Mouse (Mus musculus): ENCODE measurements around the gene Krt24.
"Not testable (repeated sequence)": the region's sequence is repeated elsewhere in the genome, so short reads cannot be mapped to it uniquely, and the experiment has no call there.

Gene Krt24

DNA sequence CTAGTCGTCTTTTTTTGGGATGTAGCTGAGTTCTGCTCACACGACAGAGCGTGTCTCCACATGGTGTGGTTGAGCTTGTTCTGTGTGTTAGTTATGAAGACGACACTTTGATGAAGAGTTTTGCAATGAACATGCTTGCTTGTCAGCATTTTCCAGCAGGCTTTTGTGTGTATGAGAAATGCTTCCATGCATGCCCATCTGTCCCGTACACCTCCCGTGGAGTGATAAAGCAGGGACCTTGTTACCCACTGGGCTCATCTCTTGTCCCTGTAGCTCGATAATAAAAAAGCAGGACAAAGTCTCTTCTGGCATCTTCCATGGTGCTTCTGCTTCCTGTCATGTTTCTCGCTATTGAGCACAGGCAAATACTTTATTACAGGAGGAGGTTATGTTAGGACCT is 32.4 kb downstream of the Krt24 start:
- DNase-seq (ENCODE audit: low spot score): no peak

DNA sequence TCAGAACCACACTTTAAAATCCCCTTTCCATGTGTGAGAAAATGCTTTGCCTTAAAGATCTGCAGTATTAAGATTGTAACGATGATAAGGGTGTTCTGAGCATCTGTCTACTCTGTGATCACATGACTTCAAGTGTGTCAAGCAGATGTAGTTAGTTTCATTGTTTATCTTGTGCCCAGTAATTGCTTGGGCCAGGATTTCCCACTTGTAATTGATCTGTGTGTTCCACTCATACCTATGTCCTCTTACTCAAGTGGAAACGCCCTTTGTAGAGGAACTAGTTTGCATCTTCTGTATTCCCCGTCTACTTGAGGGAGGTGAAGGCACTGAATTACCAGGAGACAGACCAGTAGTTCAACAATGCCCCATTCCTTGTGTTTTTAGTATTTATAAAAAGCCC is 34.4 kb downstream of the Krt24 start:
- DNase-seq (ENCODE audit: low spot score): no peak

DNA sequence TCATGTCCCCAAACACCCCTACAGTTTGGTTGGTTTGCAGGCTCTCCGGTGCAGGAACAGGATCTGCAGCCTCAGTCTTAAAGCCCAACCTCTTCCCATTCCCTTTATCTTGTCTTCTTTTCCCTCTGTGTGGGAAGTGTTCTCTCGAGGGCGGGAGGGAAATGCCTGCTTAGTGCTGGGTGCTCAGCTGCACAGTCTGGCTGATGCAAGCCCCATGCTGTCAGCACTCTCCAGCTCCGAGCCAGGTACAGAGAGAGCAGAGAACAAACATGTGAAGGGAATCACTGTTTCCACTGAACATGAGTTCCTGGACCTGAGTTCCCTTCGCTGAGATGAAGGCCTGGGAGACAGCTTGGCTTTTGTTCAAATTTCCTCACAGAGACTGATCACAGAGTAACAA is 34.8 kb downstream of the Krt24 start:
- DNase-seq (ENCODE audit: low spot score): no peak

DNA sequence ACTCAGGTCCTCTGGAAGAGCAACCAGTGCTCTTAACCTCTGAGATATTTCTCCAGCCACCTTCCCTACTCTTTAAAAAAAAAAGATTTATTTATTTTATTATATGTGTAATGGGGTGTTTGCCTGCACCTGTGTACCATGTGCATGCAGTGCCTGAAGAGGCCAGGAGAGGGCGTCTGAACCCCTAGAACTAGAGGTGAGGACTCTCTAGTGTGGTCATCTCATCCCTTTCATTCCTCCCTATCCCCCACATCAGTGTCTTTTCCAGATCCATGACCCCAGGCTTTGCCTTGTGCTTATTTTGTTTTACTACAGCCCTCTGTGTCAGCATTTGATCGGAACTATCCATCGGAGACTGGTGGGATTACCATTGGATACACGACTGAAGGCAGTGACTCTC is 35.9 kb downstream of the Krt24 start:
- no peak for DNase-seq (ENCODE audit: low spot score)

DNA sequence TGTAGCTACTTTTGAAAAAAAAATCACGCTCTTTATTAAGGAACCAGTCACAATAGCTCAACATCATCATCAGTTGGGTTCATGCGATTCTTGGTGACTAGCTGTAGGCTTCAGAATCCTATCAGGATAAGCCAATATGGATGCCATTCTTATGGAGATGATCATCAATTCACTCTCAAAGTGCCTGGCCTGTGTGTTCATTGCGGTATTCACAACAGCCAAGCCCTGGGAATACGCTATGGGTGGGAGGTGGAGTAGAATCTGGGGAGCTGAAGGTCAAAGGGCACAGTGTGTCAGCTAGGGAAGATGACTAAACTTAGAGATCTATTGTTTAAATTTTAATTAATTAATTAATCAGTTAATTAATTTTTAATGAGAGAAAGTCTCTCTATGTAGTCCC is 37.1 kb downstream of the Krt24 start:
- DNase-seq (ENCODE audit: low spot score): no peak

DNA sequence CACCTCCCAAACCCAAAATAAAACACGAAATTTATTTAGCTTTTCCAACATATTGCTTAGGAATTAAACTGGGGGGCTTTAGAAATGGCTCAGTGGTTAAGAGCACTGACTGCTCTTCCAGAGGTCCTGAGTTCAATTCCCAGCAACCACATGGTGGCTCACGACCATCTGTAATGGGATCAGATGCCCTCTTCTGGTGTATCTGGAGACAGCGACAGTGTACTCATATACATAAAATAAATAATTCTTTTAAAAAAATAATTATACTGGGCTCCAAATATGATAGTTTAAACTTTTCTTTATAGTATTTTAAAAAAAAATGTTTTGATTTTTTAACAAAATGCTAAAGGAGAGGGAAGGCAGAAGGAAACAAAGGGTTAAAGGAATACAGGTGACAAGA is 40.5 kb downstream of the Krt24 start:
- not testable (repeated sequence) for DNase-seq (ENCODE audit: low spot score)

DNA sequence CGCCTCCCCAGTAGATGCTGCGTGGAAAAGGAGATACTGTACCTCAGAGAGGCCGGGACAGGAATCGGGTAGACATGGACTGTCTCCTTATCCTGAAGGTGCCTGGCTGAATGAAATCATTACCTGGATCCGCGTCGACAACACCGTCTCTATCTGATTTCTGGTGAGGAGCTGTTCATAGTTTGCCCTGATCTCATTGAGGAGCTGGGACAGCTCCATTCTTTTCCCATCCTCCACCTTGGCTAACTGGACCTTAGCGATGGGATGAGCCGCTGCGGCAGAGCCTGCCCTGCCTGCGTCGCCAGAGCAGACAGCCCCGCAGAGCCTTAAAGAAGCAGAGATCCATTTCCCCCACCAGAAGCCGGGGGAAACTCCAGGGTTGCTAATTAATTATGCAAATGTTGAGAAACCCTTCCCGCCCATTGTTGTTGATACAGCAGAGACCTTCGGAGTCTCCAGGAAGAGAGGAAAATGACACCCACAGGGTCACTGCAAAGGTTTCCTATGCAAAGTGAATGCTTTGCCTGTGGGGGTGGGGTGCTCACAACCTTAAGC is 41.2 kb downstream of the Krt24 start, which contains the start of gene Krt222:
Krt222 (minus strand) TSS at position 266 of the 555 bp plus-strand sequence.
- DNase-seq (ENCODE audit: low spot score): no peak

DNA sequence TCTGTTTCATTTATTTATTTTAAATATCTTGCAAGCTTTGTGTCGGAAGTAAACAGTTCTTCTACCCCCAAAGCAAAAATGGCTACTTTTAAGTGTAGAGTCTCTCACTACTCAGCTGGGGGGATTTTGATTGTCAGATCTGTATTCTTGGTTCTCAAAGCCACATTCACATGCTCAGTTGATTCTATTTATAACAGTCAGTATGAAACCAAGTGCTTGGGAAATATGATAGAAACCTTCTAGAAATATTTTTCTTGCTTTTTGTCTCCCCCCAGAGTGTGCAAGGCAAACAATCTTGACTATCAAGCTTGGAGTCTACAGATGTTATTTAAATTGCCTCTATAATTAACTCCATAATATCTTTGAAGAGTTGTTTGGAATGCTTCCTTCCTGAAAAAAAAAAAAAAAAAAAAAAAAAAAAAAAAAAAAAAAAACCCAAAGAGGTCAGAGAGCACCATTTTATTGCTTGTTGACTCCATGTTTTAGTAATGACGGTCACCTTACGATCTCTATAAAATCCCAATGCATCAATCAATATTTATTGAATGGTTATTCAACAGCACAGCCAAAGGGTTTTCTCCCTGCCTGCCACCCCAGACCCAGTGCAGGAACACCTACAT is 41.8 kb downstream of the Krt24 start:
- no peak for DNase-seq (ENCODE audit: low spot score)

DNA sequence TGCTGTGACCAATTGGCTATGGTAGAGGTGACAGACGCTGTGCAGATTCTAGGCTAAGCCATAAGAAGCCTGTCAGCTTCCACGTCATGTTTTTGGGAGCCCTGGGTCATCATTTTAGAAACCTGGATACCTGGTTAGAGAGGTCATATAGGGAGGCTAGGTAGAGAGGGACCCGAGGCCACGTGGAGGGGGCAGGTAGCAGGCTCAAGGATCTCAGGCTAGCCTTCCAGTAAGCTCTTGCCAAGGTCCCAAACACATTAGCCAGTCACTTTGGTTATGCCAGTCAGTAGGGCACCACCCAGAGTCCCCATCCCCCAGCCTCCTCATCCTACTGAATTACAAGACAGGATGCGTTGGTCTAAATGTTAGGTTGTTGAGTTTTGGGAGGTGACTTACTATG is 43.0 kb downstream of the Krt24 start:
- DNase-seq (ENCODE audit: low spot score): no peak

DNA sequence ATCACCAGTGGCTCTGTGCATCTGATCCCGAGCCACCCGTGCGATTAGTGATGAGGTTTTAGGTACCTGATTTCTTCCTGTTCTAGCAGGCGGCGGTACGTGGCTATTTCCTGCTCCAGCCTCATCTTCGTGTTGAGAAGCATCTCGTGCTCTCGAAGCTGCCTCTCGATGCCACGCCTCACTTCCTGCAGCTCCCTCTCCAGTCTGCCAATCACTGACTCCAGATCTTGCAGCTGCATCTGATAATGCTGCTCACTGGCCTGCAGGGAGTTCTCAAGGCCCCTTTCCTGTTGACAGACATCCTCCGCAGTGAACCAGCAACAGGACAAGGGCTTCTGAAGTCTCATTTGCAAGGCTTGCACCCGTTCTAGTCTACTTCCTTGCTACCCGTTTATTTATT is 46.6 kb downstream of the Krt24 start:
- no peak for DNase-seq (ENCODE audit: low spot score)

DNA sequence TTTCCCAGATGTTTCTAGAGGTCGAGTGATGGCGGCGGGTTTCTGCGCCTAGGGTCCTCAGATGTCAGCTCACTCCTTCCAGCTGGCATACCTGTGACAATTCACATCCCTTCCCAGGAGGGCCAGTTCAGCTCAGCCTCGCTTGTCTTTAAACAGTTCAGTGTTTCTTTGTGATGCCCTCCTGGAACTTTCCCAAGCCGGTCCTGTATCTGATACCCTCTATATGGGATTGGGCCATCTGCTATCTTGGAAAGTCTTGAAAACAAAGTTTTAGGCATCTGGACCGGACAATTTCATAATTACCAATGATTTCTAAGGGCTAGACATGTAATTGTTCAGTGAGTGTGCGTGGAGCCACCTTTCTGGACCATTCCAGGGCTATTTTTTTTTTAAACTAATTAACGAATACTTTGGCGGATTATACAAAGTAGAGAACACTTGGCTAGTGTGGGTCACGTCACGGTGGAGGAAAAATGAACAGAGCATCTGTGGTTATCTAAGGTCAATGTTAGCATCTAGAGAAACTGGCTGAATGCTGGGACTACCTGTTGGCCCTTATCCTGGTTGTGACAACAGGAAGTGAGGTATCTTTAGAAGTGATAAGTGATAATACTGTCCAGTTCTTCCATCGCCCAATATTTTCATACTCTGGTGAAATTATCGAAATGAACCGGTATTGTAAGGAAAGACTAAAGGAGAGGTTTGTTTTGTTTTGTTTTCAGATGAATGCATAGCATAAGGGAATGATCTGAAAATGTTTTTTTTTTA is 53.8 kb downstream of the Krt24 start:
- no peak for DNase-seq (ENCODE audit: low spot score)

DNA sequence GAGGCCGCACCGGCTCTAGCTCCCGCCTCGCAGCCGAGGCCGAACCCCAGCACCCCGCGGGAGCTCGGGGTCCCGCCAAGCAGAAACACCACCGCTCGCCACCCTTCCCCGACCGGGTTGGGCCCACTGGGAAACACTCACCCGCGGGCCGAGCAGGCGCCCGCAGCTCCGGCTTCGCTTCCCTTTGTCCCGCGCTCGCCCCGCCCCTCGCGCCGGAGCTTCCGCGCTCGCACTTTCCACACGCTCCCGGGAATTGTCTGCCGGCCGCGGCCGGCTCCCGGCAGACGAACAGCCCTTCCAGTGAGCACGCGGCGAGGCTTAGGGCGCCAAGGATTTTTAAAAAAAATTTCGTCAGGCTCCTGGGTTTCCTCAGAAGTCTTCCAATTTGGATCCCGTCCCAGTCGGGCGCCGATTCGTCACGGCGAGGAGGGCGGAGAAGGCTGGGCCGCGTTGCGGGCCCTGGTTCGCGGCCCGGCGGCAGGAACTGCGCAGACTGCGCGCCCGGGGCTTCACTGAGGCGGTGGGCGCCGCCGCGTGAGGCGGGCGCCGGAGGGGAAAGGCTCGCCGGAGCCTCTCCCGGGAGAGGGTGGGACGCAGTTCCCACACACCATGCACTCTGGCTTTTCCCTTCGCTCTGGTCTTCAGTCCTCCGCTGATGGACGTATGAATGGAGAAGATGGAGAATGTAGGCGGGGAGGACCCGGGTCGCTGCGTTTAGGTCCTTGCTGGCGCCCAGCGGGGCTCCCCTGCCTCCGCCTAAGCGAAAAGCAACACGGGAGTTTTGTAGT is 54.6 kb downstream of the Krt24 start, which contains the start of gene Smarce1:
Smarce1 (minus strand) TSS at position 757 of the 788 bp plus-strand sequence.
- DNase-seq (ENCODE audit: low spot score): peak; percentile 76
